Mouse (Mus musculus) macrophage (primary cell): ENCODE data around the gene Tbata. TPM values are rescaled to one million over a fixed set of nuclear protein-coding genes. Genes with fewer than 3 reads are reported as not detected.

Experiments
- polyA plus RNA-seq: library from polyadenylated mRNA; stranded (reverse); fragments of 250-400 nt; gene quantifications from 3 replicates; pipeline ENCODE4 v1.2.4, GENCODE M21; 2018; ENCODE audit warnings: inconsistent platforms

The Tbata gene
- polyA plus RNA-seq, 1 experiment from 2014 or later, result not detected

Other genes with a start within 250 kb of the Tbata start
- not detected in 3 replicates for gene Pcbd1, start 82.6 kb upstream of the Tbata start, polyA plus RNA-seq
- 300 to 430 TPM (median 368 TPM) in 3 replicates for gene Sgpl1, start 24.3 kb upstream of the Tbata start, polyA plus RNA-seq
- gene Adamts14, start 101.5 kb downstream of the Tbata start, polyA plus RNA-seq, result 0.06 to 0.09 TPM in 2 of 3 replicates, not detected in the other
- gene Prf1, start 125.9 kb downstream of the Tbata start, polyA plus RNA-seq, result not detected in 3 replicates
- 0.13 to 6.3 TPM (median 0.63 TPM) in 3 replicates for gene Pald1, start 211.6 kb downstream of the Tbata start, polyA plus RNA-seq
- not detected in 3 replicates for gene Nodal, start 246.0 kb downstream of the Tbata start, polyA plus RNA-seq